Mouse (Mus musculus): ENCODE results near the gene Cox7a1. TPM values are rescaled to one million over a fixed set of nuclear protein-coding genes. Genes with fewer than 3 reads are reported as not detected.
A peak's percentile ranks its signal among the peaks of the same experiment; 100 is the strongest.

Cox7a1 gene
- 4.5 and 5.7 TPM in 2 replicates for polyA plus RNA-seq (2014; fragmentation: Nextera tagmentation; extraction: Ambion mirVana)

DNA sequence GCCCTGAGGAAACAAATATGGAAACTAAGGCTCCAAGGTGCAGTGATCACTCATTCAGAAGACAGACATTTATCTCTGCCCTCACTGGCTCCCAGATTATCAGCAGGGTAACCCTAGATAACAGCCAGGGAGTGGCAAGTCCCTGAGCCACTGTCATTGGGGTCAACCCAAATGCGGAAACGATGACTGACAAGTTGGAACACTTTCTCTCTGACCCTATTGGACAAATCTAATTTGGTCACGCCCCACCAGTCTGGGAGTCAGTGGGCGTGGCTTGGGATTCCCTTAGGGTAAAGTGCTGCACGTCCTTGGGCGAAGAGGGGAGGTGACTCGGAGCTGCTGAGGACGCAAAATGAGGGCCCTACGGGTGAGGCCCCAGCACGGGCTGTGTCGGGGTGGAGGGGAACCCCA lies at the start of gene Cox7a1:
Gene Cox7a1 (plus strand): TSS at position 266 of the 411 bp plus-strand sequence.
- Histone ChIP-seq H3K4me3 (ENCODE audit: low read depth, low read length) (0 out of 2 replicates have a peak within 1 kb of the TSS, but pooled peaks have one; percentile 13), H3K4me2 (ENCODE audit: low read depth) (peak within 1 kb of the TSS; percentile 43), H3K36me3 (ENCODE audit: control insufficient read depth, insufficient read depth, low read length) (0 out of 2 replicates have a peak, but pooled peaks cover 4% of the 10 kb centered on the region), H3K27me3 (ENCODE audit: control insufficient read depth, insufficient read depth, low read length) (no peaks in the 10 kb centered on the region), H3K4me1 (ENCODE audit: control insufficient read depth, insufficient read depth, low read length) (0 out of 2 replicates have a peak, but pooled peaks cover 3% of the 10 kb centered on the region), H3K9ac (ENCODE audit: low read length) (peak within 1 kb of the TSS; percentile 29; the same call in 1 of the 2 replicates), H3K9me3 (ENCODE audit: control insufficient read depth, low read length) (no peaks in the 10 kb centered on the region), H3K27ac (ENCODE audit: low read depth, low read length) (no peak within 1 kb of the TSS)
- DNase-seq (ENCODE audit: low spot score) (peak; percentile 77), ATAC-seq (ENCODE audit: insufficient read depth, low FRiP score, low TSS enrichment) (peak; percentile 64)
- WGBS = 2% methylated on average over 11 of the region's 11 CpGs

GRCm38 (mm10) chr7:30136826-30137225 lies 47.1 kb upstream of the Cox7a1 start:
- Histone ChIP-seq H3K9ac (ENCODE audit: low read length) (no peak overlapping the region), H3K27me3 (ENCODE audit: control insufficient read depth, insufficient read depth, low read length) (no peaks in the 10 kb centered on the region), H3K36me3 (ENCODE audit: control insufficient read depth, insufficient read depth, low read length) (peaks cover 22% of the 10 kb centered on the region), H3K4me3 (ENCODE audit: low read depth, low read length) (no peak overlapping the region), H3K4me2 (ENCODE audit: low read depth) (no peak overlapping the region), H3K27ac (ENCODE audit: low read depth, low read length) (no peak overlapping the region), H3K4me1 (ENCODE audit: control insufficient read depth, insufficient read depth, low read length) (no peaks in the 10 kb centered on the region), H3K9me3 (ENCODE audit: control insufficient read depth, low read length) (no peaks in the 10 kb centered on the region; the same call in 1 of the 2 replicates)
- no peak for ATAC-seq (ENCODE audit: insufficient read depth, low FRiP score, low TSS enrichment)
- DNase-seq (ENCODE audit: low spot score) = no peak
- 89% methylated on average over 10 of the region's 10 CpGs for WGBS

GRCm38 (mm10) chr7:30143170-30143554 lies 40.8 kb upstream of the Cox7a1 start:
- DNase-seq (ENCODE audit: low spot score) = no peak
- Histone ChIP-seq H3K36me3 (ENCODE audit: control insufficient read depth, insufficient read depth, low read length) (no peaks in the 10 kb centered on the region), H3K27ac (ENCODE audit: low read depth, low read length) (no peak overlapping the region), H3K4me1 (ENCODE audit: control insufficient read depth, insufficient read depth, low read length) (no peaks in the 10 kb centered on the region), H3K9me3 (ENCODE audit: control insufficient read depth, low read length) (no peaks in the 10 kb centered on the region; the same call in 1 of the 2 replicates), H3K4me2 (ENCODE audit: low read depth) (peak overlapping the region; percentile 60), H3K27me3 (ENCODE audit: control insufficient read depth, insufficient read depth, low read length) (no peaks in the 10 kb centered on the region), H3K9ac (ENCODE audit: low read length) (peak overlapping the region; percentile 50), H3K4me3 (ENCODE audit: low read depth, low read length) (peak overlapping the region; percentile 51)
- WGBS = 16% methylated on average over 8 of the region's 8 CpGs
- ATAC-seq (ENCODE audit: insufficient read depth, low FRiP score, low TSS enrichment) = no peak

- peak; percentile 91 for DNase-seq (ENCODE audit: low spot score)
- H3K27ac ChIP-seq (ENCODE audit: low read depth, low read length) = peak overlapping the region; percentile 75
- peak overlapping the region; percentile 67 for H3K9ac ChIP-seq (ENCODE audit: low read length)
- peak overlapping the region; percentile 51 for H3K4me3 ChIP-seq (ENCODE audit: low read depth, low read length)
- 3% methylated on average over 35 of the region's 35 CpGs for WGBS
- ATAC-seq (ENCODE audit: insufficient read depth, low FRiP score, low TSS enrichment) = peak; percentile 95
- H3K4me2 ChIP-seq (ENCODE audit: low read depth) = peak overlapping the region; percentile 60
- no peaks in the 10 kb centered on the region; the same call in 1 of the 2 replicates for H3K9me3 ChIP-seq (ENCODE audit: control insufficient read depth, low read length)
- H3K36me3 ChIP-seq (ENCODE audit: control insufficient read depth, insufficient read depth, low read length) = no peaks in the 10 kb centered on the region; the same call in 1 of the 2 replicates
- H3K27me3 ChIP-seq (ENCODE audit: control insufficient read depth, insufficient read depth, low read length) = no peaks in the 10 kb centered on the region
- H3K4me1 ChIP-seq (ENCODE audit: control insufficient read depth, insufficient read depth, low read length) = no peaks in the 10 kb centered on the region
These were observed 40.3 kb upstream of the Cox7a1 start for GRCm38 (mm10) chr7:30143555-30144209.

DNA sequence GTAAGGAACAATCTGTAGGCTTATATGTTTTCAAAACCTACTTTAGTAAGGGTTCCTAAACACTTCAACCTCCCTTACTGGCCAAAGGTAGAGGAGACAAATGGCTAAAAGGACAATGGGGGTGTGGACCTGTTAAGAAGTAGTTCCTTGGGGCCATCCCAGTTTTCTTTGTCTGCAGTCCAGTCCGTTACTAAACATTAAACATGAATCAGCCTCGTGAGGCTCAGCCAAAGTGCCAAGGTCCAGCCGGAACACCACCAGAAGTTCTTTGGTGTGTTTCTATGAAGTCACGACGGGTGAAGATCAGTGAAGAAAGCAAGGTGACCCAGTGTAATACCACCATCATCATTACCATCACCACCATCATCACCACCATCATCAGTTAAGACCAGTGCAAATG lies 36.9 kb upstream of the Cox7a1 start:
- Histone ChIP-seq H3K4me3 (ENCODE audit: low read depth, low read length) (no peak overlapping the region), H3K4me2 (ENCODE audit: low read depth) (no peak overlapping the region), H3K27ac (ENCODE audit: low read depth, low read length) (no peak overlapping the region), H3K4me1 (ENCODE audit: control insufficient read depth, insufficient read depth, low read length) (no peaks in the 10 kb centered on the region), H3K9ac (ENCODE audit: low read length) (no peak overlapping the region), H3K27me3 (ENCODE audit: control insufficient read depth, insufficient read depth, low read length) (no peaks in the 10 kb centered on the region), H3K36me3 (ENCODE audit: control insufficient read depth, insufficient read depth, low read length) (peaks cover 2% of the 10 kb centered on the region), H3K9me3 (ENCODE audit: control insufficient read depth, low read length) (peaks cover 21% of the 10 kb centered on the region)
- ATAC-seq (ENCODE audit: insufficient read depth, low FRiP score, low TSS enrichment) (no peak), DNase-seq (ENCODE audit: low spot score) (no peak)
- 93% methylated on average over 5 of the region's 5 CpGs for WGBS

DNA sequence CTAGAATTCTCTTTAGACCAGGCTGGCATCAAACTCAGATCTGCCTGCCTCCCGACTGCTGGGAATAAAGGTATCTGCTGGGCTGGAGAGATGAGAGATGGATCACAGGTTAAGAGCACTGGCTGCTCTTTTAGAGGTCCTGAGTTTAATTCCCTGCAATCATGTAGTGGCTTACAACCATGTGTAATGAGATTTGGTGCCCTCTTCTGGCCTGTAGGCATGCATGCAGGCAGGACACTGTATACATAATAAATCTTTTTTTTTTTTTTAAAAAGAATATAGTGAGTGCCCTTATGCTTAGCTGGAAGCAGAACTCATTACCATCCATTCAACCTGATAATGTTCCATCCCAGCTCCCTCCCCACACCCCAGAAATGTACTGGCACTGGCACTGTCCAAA lies 29.9 kb upstream of the Cox7a1 start:
- no peak for ATAC-seq (ENCODE audit: insufficient read depth, low FRiP score, low TSS enrichment)
- Histone ChIP-seq H3K9me3 (ENCODE audit: control insufficient read depth, low read length) (peaks cover 59% of the 10 kb centered on the region), H3K27me3 (ENCODE audit: control insufficient read depth, insufficient read depth, low read length) (no peaks in the 10 kb centered on the region), H3K36me3 (ENCODE audit: control insufficient read depth, insufficient read depth, low read length) (peaks cover 27% of the 10 kb centered on the region), H3K27ac (ENCODE audit: low read depth, low read length) (no peak overlapping the region), H3K4me1 (ENCODE audit: control insufficient read depth, insufficient read depth, low read length) (no peaks in the 10 kb centered on the region), H3K4me3 (ENCODE audit: low read depth, low read length) (no peak overlapping the region), H3K9ac (ENCODE audit: low read length) (no peak overlapping the region), H3K4me2 (ENCODE audit: low read depth) (no peak overlapping the region)
- 85% methylated on average over 1 of the region's 1 CpGs for WGBS
- DNase-seq (ENCODE audit: low spot score) = no peak

GRCm38 (mm10) chr7:30155507-30155906 lies 28.4 kb upstream of the Cox7a1 start:
- no peak for ATAC-seq (ENCODE audit: insufficient read depth, low FRiP score, low TSS enrichment)
- no peak for DNase-seq (ENCODE audit: low spot score)
- Histone ChIP-seq H3K4me1 (ENCODE audit: control insufficient read depth, insufficient read depth, low read length) (no peaks in the 10 kb centered on the region), H3K4me3 (ENCODE audit: low read depth, low read length) (no peak overlapping the region), H3K27ac (ENCODE audit: low read depth, low read length) (no peak overlapping the region), H3K9me3 (ENCODE audit: control insufficient read depth, low read length) (peaks cover 61% of the 10 kb centered on the region), H3K9ac (ENCODE audit: low read length) (no peak overlapping the region), H3K4me2 (ENCODE audit: low read depth) (no peak overlapping the region), H3K27me3 (ENCODE audit: control insufficient read depth, insufficient read depth, low read length) (no peaks in the 10 kb centered on the region), H3K36me3 (ENCODE audit: control insufficient read depth, insufficient read depth, low read length) (peaks cover 36% of the 10 kb centered on the region)
- WGBS = 98% methylated on average over 3 of the region's 3 CpGs

- Histone ChIP-seq H3K9ac (ENCODE audit: low read length) (no peak overlapping the region), H3K9me3 (ENCODE audit: control insufficient read depth, low read length) (peaks cover 57% of the 10 kb centered on the region), H3K4me3 (ENCODE audit: low read depth, low read length) (no peak overlapping the region), H3K36me3 (ENCODE audit: control insufficient read depth, insufficient read depth, low read length) (peaks cover 70% of the 10 kb centered on the region), H3K4me1 (ENCODE audit: control insufficient read depth, insufficient read depth, low read length) (no peaks in the 10 kb centered on the region), H3K27me3 (ENCODE audit: control insufficient read depth, insufficient read depth, low read length) (no peaks in the 10 kb centered on the region), H3K4me2 (ENCODE audit: low read depth) (no peak overlapping the region), H3K27ac (ENCODE audit: low read depth, low read length) (no peak overlapping the region)
- 97% methylated on average over 5 of the region's 5 CpGs for WGBS
- DNase-seq (ENCODE audit: low spot score) (no peak), ATAC-seq (ENCODE audit: insufficient read depth, low FRiP score, low TSS enrichment) (no peak)
These were observed 20.8 kb upstream of the Cox7a1 start for GRCm38 (mm10) chr7:30163113-30163512.

DNA sequence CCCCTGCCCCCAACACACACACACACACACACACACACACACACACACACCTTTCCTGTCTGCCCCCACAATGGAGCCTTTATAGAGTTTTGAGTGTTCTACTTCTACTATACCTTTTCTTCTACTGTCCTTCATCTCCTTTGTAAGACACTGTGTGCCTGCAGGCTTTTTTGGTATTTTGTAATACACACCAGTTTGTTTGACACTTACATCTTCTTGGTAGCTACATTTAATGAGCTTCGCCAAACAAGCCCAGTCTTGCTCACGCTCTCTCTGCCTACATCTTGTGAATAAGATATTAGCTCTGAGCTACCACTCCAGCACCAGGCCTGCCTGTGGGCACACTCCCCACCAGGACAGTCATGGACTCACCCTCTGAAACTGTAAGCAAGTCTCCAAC lies 19.2 kb upstream of the Cox7a1 start:
- H3K9ac ChIP-seq (ENCODE audit: low read length) = no peak overlapping the region
- DNase-seq (ENCODE audit: low spot score) = no peak
- no peaks in the 10 kb centered on the region for H3K27me3 ChIP-seq (ENCODE audit: control insufficient read depth, insufficient read depth, low read length)
- no peak overlapping the region for H3K4me3 ChIP-seq (ENCODE audit: low read depth, low read length)
- no peak overlapping the region for H3K4me2 ChIP-seq (ENCODE audit: low read depth)
- H3K36me3 ChIP-seq (ENCODE audit: control insufficient read depth, insufficient read depth, low read length) = peaks cover 56% of the 10 kb centered on the region
- no peak overlapping the region for H3K27ac ChIP-seq (ENCODE audit: low read depth, low read length)
- no peaks in the 10 kb centered on the region for H3K4me1 ChIP-seq (ENCODE audit: control insufficient read depth, insufficient read depth, low read length)
- peaks cover 48% of the 10 kb centered on the region for H3K9me3 ChIP-seq (ENCODE audit: control insufficient read depth, low read length)
- ATAC-seq (ENCODE audit: insufficient read depth, low FRiP score, low TSS enrichment) = no peak
- 100% methylated on average over 2 of the region's 2 CpGs for WGBS

All from neural tube, embryonic 11.5 days (tissue).